Mouse (Mus musculus) granulocyte monocyte progenitor cell, adult 5-6 weeks (primary cell): ENCODE results near the gene Rimbp2. TPM values are rescaled to one million over a fixed set of nuclear protein-coding genes. Genes with fewer than 3 reads are reported as not detected.
"Not testable (repeated sequence)": the region's sequence is repeated elsewhere in the genome, so short reads cannot be mapped to it uniquely, and the experiment has no call there.

ENCODE experiments used
- ATAC-seq: replicated peaks from 2 replicates; pipeline ENCODE4 v1.8.0; 2016; ENCODE audit warnings: mild to moderate bottlenecking, moderate TSS enrichment, inconsistent platforms; ENCODE audit not compliant: poor library complexity, severe bottlenecking
- total RNA-seq, 2 experiments: library from RNA; stranded (forward) in 1 of 2; stranded (reverse) in 1 of 2; fragments of 200-712, 200-1000 nt in 1 of 2; fragments of >200 nt in 1 of 2; fragmentation: Nextera tagmentation in 1 of 2; gene quantifications; 2 replicates each; pipeline ENCODE4 v1.2.3; 2014 to 2017

Rimbp2 gene
- total RNA-seq, 2 experiments from 2014 or later = not detected

DNA sequence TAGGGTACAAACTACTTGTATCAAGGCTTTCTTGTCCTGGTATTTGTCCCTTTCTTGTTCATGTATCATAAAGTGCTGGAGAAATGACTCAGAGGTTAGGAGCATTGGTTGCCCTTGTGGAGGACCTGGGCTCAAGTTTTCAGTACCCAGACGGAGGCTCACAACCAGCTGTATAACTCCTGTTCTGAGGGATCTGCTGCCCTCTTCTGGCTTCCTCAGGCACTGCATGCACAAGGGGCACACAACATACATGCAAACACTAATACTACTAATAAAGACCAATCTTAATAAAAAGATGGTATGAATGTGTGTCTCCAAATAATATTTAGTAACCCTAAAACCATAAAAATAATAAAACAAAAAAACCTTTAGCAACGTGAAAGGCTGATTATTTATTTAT, 176.9 kb downstream of the Rimbp2 start:
- no peak for ATAC-seq

DNA sequence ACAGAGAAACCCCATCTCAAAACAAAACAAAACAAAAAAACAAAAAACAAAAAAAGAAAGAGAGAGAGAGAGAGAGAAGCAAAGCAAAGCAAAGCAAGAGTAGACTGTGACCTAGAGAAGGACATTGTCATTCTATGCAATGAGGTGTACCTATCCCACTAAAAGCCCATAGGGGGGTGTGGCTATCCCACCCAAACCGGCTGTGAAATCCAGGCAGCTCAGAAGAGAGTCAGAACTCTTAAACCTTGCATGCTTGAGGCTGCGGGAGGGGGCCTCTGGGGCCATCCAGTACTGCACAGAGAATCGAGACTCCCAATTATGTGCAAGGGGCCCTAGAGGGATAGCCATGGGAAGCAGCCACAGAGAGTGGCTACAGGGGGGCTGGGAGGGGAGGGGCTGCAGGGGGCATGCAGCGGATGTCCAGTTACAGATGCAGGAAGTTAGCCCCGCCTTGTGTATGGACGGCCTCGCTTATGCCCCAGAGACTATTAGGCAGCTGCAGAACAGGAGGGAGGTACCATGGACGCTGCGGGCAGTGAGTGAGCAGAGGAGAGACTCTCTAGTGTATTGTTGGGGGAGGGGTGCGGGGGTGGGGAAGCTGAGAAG, 184.2 kb downstream of the Rimbp2 start:
- no peak for ATAC-seq

- ATAC-seq = no peak
These were observed 192.2 kb downstream of the Rimbp2 start for GRCm38 (mm10) chr5:128761118-128761517.

DNA sequence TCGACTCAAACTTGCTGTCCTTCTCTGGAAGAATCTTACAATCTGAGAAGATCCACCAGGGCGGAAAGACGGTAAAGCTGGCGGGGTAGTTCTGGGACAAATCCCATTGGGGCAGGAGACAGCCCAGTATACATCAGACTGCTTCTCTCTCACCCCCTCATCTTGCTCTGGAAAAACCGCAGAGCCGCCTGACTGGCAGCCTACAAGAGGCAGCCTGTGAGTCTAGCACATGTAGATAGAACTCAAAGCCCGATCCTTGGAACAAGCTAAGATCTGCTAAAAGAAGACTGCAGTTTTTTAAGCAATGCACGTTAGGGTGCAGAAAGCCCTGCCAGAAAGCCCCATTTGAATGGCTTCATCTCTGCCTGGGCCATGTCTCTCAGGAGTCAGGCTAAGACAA, 207.0 kb downstream of the Rimbp2 start:
- no peak for ATAC-seq

- ATAC-seq = no peak
These were observed 208.1 kb downstream of the Rimbp2 start for GRCm38 (mm10) chr5:128745206-128745605.

DNA sequence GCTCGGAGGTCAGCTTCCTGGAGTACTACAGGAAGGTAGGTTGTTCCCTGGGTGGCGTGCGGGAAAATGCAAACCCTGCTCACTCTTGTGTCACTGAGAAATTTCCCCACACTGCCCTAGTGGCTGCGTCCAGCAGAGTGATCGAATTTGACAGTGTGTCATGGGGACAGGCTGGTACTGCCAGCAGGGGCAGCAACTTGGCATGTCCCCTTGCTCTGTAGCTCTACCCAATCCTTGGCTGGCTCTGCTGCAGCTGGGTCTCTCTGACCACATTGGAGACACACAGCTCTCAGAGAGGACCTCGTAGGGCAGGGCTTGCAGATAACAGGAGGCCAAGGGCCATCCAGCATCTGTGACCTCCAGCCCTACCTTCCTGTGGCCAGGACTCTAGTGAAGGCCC, 208.9 kb downstream of the Rimbp2 start:
- no peak for ATAC-seq

GRCm38 (mm10) chr5:128739838-128740171, 213.5 kb downstream of the Rimbp2 start:
- ATAC-seq = no peak

DNA sequence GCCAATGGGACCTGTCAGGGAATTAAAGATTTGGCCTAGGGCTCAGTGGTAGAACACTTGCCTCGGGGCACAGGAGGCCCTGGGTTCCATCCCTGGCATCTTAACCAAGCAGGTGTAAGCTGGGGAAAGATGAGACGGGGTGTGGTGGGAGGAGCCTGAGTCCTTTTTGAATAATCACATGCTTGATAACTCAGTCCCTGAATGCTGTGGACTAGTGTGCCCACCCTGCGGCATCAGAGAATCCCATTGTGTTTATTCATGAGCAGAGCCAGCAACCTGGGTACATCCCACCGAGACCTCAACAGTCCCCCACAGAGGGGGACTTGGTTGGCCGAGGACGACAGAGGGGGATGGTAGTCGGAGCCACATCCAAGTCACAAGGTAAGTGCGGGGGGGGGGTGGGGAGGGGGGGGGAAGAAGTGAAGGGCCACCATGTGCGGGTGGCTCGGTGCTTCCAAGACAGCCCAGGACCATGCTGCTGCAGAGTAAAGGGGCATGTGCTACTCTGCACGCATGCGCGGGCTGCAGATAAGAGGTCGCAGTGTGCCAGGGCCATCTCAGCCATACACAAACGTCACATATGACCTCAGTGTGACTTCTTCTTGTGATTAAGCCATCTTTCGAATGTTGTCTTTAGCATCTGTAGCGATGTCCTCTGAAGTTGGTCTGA, 214.0 kb downstream of the Rimbp2 start:
- ATAC-seq = no peak

DNA sequence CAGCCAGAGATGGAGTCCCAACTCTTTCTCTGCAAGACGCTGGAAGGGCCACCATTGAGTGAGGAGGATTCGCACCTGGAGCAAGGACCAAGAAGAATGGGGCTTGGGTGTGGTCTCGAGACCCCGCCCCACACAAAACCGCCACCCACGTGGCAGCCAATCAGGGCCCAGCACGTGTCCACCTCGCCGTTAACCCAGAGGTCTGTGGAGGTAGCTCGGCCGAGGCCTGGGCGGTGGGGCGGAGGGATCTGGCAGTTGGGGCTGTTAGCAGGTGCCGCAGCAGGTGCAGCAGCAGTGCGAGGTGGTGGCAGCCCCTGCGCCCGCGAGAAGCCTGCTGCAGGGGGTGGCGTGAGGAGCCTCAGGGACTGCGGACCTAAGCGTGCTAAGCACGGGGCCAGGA, 217.4 kb downstream of the Rimbp2 start:
- no peak for ATAC-seq

GRCm38 (mm10) chr5:128733955-128734354, 219.3 kb downstream of the Rimbp2 start:
- peak; percentile 76 for ATAC-seq

DNA sequence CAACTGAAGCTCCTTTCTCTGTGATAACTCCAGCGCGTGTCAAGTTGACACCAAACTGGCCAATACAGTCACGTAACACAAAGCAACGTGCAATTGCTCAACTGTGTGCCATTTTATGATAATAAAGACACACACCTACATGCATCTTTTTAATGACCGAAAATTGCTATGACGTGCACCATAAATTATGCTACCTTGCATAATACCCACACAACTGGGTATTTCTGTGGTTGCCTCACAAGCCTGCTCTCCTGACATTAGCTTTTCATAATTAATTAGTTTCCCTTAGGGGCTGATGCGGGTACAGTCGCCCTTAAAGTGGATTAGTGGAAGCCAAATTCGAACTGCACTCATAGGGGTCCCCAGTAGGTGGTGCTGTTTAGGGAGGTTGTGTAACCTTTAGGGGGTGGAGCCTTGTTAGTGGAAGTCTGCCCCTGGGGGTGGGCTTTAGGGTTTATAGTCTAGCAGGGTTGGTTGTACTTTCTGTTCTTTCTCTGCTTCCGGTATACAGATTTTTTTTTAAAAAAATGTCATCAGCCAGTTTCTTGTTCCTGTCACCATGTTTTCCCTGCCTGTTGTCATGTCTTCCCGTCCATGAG, 220.8 kb downstream of the Rimbp2 start:
- peak; percentile 48; the same call in 1 of the 2 replicates for ATAC-seq

DNA sequence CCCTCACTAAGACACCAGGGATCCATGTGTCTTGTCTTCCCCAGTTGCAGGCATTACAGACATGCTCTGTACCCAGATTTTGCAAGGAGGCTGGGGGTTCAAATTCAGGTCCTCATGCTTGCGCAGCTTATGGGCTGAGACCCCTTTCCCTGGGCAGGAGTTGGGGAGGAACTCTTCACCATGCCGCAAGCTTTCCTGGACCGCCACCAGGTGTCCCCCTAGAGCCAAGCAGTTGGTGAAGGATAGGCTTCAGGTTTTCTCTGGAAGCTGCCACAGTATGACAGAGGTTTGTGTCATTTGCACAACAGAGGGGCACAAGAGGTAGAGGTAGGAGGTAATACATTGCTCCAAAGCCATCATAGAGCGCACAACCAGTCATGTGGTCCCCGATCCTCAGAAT, 222.7 kb downstream of the Rimbp2 start:
- no peak for ATAC-seq

- no peak for ATAC-seq
These were observed 223.9 kb downstream of the Rimbp2 start for GRCm38 (mm10) chr5:128729341-128729740.

- not testable (repeated sequence) for ATAC-seq
These were observed 232.8 kb downstream of the Rimbp2 start for GRCm38 (mm10) chr5:128720461-128720860.

DNA sequence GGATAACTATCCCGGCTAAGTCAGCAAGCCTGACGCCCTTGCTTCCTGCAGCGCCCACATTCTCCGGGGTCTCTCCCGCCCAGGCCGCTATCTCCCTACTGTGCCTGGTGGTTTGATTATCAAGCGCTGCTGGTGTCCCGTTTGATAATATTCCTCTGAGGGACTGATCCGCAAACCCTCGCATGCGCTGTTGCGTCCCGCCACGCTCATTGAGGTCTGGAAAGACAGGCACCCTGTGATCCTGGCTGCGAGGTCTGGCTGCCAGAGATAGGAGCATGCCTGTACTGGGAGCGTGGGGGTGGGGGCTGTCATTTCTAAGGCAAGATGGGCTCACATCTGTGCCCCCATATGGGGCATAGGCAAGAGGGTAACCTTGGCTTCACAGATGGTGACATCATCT, 238.1 kb downstream of the Rimbp2 start:
- ATAC-seq = no peak

GRCm38 (mm10) chr5:128711847-128712246, 241.4 kb downstream of the Rimbp2 start:
- no peak for ATAC-seq

- no peak for ATAC-seq
These were observed 242.7 kb downstream of the Rimbp2 start for GRCm38 (mm10) chr5:128710596-128710995.

- ATAC-seq = no peak
These were observed 244.4 kb downstream of the Rimbp2 start for GRCm38 (mm10) chr5:128708929-128709328.
